Mouse (Mus musculus) B cell, adult 62 days (primary cell): ENCODE measurements around the gene B3glct. TPM values are rescaled to one million over a fixed set of nuclear protein-coding genes. Genes with fewer than 3 reads are reported as not detected.

Experiments used
- total RNA-seq: library from RNA; stranded (reverse); gene quantifications from 4 replicates; pipeline ENCODE4 v1.2.4, GENCODE M21; 2023

B3glct gene
- 3.0 to 5.8 TPM (median 4.5 TPM) in 4 replicates for total RNA-seq

GRCm38 (mm10) chr5:149678100-149678989, at the start of gene B3glct:
B3glct (plus strand) TSS chr5:149678230.

GRCm38 (mm10) chr5:149636075-149636920, 41.7 kb upstream of the B3glct start, which contains the start of gene Hsph1:
Hsph1 (minus strand) TSS chr5:149636376.

Other genes with a start within 250 kb of the B3glct start
- gene Tex26, start 238.6 kb upstream of the B3glct start, total RNA-seq, result not detected in 4 replicates
- not detected in 4 replicates for gene Wdr95, start 149.6 kb upstream of the B3glct start, total RNA-seq
- gene Hsph1, start 41.9 kb upstream of the B3glct start, total RNA-seq, result 274 to 635 TPM (median 374 TPM) in 4 replicates